Mouse (Mus musculus): ENCODE measurements around the gene Gm11939. TPM values are rescaled to one million over a fixed set of nuclear protein-coding genes. Genes with fewer than 3 reads are reported as not detected.

Gene Gm11939
- under 1 TPM in 1 of 2 experiments, not detected in 1; 0.60 TPM for polyA plus RNA-seq (2017; shearing (Covaris generic))

DNA sequence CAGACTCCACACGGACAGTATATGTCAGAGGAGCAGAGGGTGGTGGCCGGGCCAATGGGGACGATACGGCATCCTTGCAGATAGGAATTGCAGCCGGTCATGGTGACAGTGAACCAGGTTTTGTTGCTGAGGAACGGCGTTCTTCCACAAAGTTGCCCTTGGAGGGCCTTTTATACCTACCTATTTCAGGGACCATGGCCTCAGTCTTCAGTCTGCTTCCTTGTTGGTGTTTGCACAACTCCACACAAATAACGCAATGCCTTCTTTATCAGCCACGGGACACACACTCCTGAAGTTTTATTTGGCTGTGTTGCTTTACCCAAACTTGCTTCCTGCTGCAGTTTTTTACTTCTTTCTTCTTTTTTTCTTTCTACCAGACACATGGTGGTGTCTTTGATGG lies at the start of gene Gm11939:
Gene Gm11939 (minus strand): TSS at position 101 of the 400 bp plus-strand sequence.

DNA sequence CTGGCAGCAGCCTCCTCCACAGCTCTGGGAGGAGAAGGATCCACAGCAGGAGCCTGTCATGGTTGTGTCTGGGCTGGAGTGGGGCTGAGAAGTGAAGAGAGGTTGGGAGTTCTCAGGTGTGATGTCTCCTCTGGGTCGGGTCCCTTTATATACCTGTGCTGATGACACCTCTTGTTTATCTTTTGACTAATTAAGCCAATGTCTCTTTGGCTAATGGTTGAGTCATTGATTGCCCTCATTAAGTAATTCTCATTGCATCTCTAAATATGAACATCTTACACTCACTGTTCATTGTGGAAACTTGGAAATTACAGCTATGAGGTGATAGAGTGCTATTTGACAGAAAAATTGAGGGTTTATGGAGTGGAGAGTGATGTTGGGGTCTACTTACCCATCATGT lies 43.9 kb upstream of the Gm11939 start, which contains the start of gene Gm11938:
Gene Gm11938 (minus strand): TSS at position 101 of the 400 bp plus-strand sequence.

DNA sequence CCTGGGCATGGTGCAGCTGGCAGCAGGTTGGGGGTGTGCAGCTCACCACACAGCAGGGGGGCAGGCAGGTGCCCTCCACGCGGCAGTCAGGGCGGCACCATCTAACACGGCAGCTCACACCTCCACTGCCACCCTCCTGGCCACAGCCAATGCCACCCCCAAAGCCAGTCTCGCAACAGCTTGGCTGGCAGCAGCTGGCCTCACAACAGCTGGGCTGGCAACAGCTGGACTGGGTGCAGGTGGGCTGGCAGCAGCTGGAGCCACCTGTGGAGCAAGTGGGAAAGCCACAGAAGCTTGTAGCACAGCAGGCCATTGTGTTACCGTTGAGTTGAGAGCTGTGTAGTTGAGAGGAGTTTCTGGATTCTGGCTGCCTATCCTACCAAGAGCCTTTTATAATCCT lies 38.5 kb upstream of the Gm11939 start, which contains the start of gene Krtap9-3:
Gene Krtap9-3 (minus strand): TSS at position 364 of the 400 bp plus-strand sequence.

DNA sequence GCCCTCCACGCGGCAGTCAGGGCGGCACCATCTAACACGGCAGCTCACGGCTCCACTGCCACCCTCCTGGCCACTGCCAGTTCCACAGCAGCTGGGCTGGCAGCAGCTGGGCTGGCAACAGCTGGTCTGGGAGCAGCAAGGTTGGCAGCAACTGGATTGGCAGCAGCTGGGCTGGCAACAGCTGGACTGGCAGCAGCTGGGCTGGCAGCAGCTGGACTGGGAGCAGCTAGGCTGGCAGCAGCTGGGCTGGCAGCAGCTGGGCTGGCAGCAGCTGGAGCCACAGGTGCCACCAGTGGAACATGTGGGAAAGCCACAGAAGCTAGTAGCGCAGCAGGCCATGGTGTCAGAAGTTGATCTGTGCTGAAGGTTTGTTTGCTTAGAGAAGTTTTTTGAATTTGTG lies 31.7 kb upstream of the Gm11939 start, which contains the start of gene Krtap1-3:
Gene Krtap1-3 (minus strand): TSS at position 359 of the 400 bp plus-strand sequence.

DNA sequence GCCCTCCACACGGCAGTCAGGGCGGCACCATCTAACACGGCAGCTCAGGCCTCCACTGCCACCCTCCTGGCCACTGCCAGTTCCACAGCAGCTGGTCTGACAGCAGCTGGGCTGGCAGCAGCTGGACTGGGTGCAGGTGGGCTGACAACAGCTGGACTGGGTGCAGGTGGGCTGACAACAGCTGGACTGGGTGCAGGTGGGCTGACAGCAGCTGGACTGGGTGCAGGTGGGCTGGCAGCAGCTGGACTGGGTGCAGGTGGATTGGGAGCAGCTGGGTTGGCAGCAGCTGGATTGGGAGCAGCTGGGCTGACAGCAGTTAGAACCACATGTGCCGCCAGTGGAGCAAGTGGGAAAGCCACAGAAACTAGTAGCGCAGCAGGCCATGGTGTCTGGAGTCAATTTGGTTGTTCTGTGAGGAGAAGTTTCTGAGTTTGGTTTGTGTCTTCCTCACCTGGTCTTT lies 24.0 kb upstream of the Gm11939 start, which contains the start of gene Krtap1-4:
Gene Krtap1-4 (minus strand): TSS at position 410 of the 460 bp plus-strand sequence.

DNA sequence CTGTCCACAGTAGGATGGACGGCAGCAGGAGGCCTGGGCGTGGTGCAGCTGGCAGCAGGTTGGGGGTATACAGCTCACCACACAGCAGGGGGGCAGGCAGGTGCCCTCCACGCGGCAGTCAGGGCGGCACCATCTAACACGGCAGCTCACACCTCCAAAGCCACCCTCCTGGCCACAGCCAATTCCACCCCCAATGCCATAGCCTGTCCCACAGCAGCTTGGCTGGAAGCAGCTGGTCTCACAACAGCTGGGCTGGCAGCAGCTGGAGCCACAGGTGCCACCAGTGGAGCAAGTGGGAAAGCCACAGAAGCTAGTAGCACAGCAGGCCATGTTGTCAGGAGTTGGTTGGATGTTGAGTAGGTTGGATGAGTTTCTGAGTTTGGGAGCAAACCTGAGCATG lies 21.4 kb upstream of the Gm11939 start, which contains the start of gene Krtap1-5:
Gene Krtap1-5 (minus strand): TSS at position 381 of the 400 bp plus-strand sequence.

DNA sequence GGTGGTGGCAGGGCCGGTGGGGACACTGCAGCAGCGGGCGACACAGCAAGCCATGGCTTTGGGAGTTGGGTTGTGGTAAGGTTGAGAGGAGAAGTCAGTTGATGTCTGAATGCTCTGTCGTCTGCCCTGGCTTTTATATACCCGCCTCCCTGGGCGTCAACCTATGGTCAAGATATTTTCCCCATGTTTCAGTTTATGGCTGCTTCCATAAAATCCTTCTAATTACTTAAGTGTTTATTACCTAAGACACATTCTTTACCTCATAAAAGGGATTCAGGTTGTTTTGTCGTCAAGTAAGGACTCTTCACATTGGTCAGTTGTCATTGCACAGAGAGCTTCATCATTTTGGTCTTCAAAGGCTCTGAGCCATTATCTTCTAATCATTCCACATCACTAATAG lies 7.3 kb upstream of the Gm11939 start, which contains the start of gene Krtap3-1:
Gene Krtap3-1 (minus strand): TSS at position 101 of the 400 bp plus-strand sequence.

DNA sequence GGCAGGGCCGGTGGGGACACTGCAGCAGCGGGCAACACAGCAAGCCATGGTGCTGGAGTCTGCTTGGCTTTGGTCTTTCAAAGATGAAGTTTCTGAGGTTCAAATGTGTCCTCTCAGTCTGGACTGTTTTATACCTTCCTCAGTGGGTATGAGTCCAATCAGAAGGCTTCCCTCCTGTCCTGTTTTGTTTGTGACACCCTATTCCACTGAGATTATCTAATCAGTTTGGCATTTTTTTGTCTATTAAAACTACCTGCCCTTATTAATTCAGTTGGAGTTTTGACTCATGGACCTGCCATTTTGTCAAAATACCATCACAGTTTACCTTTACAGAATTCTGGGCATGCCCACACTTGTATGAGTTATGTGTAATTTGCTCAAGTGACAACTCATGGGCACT lies 2.5 kb downstream of the Gm11939 start, which contains the start of gene Krtap3-2:
Gene Krtap3-2 (minus strand): TSS at position 101 of the 400 bp plus-strand sequence.

DNA sequence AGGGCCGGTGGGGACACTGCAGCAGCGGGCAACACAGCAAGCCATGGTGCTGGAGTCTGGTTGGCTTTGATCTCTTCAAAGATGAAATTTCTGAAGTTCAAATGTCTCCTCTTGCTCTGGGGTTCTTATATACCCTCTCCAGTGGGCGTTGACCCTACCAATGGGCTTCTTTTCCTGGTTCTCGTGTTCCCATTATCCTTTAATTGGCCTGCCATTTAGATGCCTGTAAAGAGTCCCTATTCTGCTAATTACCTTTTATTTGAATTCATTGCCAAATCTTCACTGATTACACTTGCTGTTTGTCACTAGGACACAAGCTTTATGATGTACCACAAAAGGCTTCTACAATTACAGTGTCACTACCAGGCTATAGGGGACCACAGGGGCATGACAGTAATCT lies 8.5 kb downstream of the Gm11939 start, which contains the start of gene Krtap3-3:
Gene Krtap3-3 (minus strand): TSS at position 101 of the 400 bp plus-strand sequence.

DNA sequence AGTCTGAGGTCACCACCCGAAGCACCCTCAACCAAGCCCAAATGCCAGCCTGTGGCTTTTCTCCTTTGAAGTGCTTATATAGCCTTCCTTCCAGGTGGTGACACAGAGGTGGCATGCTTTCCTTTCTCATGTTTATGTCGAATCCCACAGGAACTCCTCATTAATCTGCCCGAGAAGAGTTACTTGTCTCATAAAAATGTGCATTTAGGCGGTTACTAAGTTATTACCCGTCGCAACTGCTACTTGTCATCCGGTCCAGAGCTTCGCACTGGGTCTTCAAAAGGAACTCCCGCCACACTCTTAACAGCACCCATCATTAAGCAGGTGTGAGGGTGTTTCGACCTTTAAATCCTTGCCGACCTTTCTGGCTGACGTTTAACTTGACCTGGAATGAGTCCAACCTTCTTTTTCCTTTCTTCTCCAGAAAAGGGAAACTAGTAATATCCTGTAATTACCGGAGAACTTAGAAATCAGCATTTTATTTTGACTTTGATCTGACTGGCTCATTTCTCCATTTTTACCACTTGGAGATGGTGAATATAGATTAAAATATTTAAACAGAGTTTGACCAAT lies 37.9 kb downstream of the Gm11939 start, which contains the start of gene Krt39:
Gene Krt39 (minus strand): TSS at position 51 of the 573 bp plus-strand sequence.

Other genes with a start within 250 kb of the Gm11939 start
- gene Krt25, start 236.5 kb downstream of the Gm11939 start, polyA plus RNA-seq (2017; shearing (Covaris generic)): under 1 TPM; 0.11 to 0.92 TPM
- gene Krt26, start 221.5 kb downstream of the Gm11939 start, polyA plus RNA-seq (2017; shearing (Covaris generic)): under 1 TPM in 1 of 2 experiments, not detected in 1; 0.77 TPM
- gene Krt27, start 208.4 kb downstream of the Gm11939 start, polyA plus RNA-seq (2017; shearing (Covaris generic)): under 1 TPM in 1 of 2 experiments, not detected in 1; 0.48 TPM
- under 1 TPM in 1 of 2 experiments, not detected in 1; 0.18 TPM for gene Krt28, start 184.6 kb downstream of the Gm11939 start, polyA plus RNA-seq (2017; shearing (Covaris generic))
- 10 to 100 TPM; 13.0 to 18.0 TPM for gene Krt10, start 170.1 kb downstream of the Gm11939 start, polyA plus RNA-seq (2017; shearing (Covaris generic))
- under 1 TPM in 1 of 2 experiments, not detected in 1; 0.22 TPM for gene Krt12, start 137.2 kb downstream of the Gm11939 start, polyA plus RNA-seq (2017; shearing (Covaris generic))
- gene Krt20, start 121.3 kb downstream of the Gm11939 start, polyA plus RNA-seq (2017; shearing (Covaris generic)): under 1 TPM in 1 of 2 experiments, not detected in 1; 0.15 TPM
- under 1 TPM; 0.71 to 0.82 TPM for gene Krt23, start 66.3 kb downstream of the Gm11939 start, polyA plus RNA-seq (2017; shearing (Covaris generic))
- not detected for gene Krt39, start 38.1 kb downstream of the Gm11939 start, polyA plus RNA-seq (2017; shearing (Covaris generic))
- gene Krt40, start 16.3 kb downstream of the Gm11939 start, polyA plus RNA-seq (2017; shearing (Covaris generic)): not detected
- gene Krtap3-3, start 8.6 kb downstream of the Gm11939 start, polyA plus RNA-seq (2017; shearing (Covaris generic)): not detected
- 1 to 10 TPM in 1 of 2 experiments, not detected in 1; 3.5 TPM for gene Krtap3-2, start 2.6 kb downstream of the Gm11939 start, polyA plus RNA-seq (2017; shearing (Covaris generic))
- not detected for gene Krtap3-1, start 7.2 kb upstream of the Gm11939 start, polyA plus RNA-seq (2017; shearing (Covaris generic))
- gene Krtap1-5, start 21.6 kb upstream of the Gm11939 start, polyA plus RNA-seq (2017; shearing (Covaris generic)): under 1 TPM in 1 of 2 experiments, not detected in 1; 0.55 TPM
- 1 to 10 TPM in 1 of 2 experiments, under 1 TPM in 1; 0.61 to 1.2 TPM for gene Krtap1-4, start 24.2 kb upstream of the Gm11939 start, polyA plus RNA-seq (2017; shearing (Covaris generic))
- not detected for gene Krtap1-3, start 31.9 kb upstream of the Gm11939 start, polyA plus RNA-seq (2017; shearing (Covaris generic))
- gene Krtap9-3, start 38.6 kb upstream of the Gm11939 start, polyA plus RNA-seq (2017; shearing (Covaris generic)): under 1 TPM in 1 of 2 experiments, not detected in 1; 0.31 TPM
- gene Gm11938, start 43.8 kb upstream of the Gm11939 start, polyA plus RNA-seq (2017; shearing (Covaris generic)): not detected
- not detected for gene Gm11937, start 50.7 kb upstream of the Gm11939 start, polyA plus RNA-seq (2017; shearing (Covaris generic))
- gene Krtap2-4, start 55.4 kb upstream of the Gm11939 start, polyA plus RNA-seq (2017; shearing (Covaris generic)): not detected
- gene Gm11562, start 61.0 kb upstream of the Gm11939 start, polyA plus RNA-seq (2017; shearing (Covaris generic)): not detected
- gene Krtap4-1, start 68.8 kb upstream of the Gm11939 start, polyA plus RNA-seq (2017; shearing (Covaris generic)): under 1 TPM in 1 of 2 experiments, not detected in 1; 0.20 TPM
- not detected for gene Krtap4-2, start 75.6 kb upstream of the Gm11939 start, polyA plus RNA-seq (2017; shearing (Covaris generic))
- gene Krtap4-7, start 84.6 kb upstream of the Gm11939 start, polyA plus RNA-seq (2017; shearing (Covaris generic)): under 1 TPM in 1 of 2 experiments, not detected in 1; 0.16 TPM
- gene Gm11555, start 90.8 kb upstream of the Gm11939 start, polyA plus RNA-seq (2017; shearing (Covaris generic)): not detected
- gene Gm11563, start 99.5 kb upstream of the Gm11939 start, polyA plus RNA-seq (2017; shearing (Covaris generic)): not detected
- not detected for gene Krtap4-6, start 106.5 kb upstream of the Gm11939 start, polyA plus RNA-seq (2017; shearing (Covaris generic))
- not detected for gene Gm14190, start 131.3 kb upstream of the Gm11939 start, polyA plus RNA-seq (2017; shearing (Covaris generic))
- gene Gm14180, start 174.8 kb upstream of the Gm11939 start, polyA plus RNA-seq (2017; shearing (Covaris generic)): not detected
- gene Gm11595, start 213.4 kb upstream of the Gm11939 start, polyA plus RNA-seq (2017; shearing (Covaris generic)): not detected
- under 1 TPM in 1 of 2 experiments, not detected in 1; 0.24 TPM for gene Krtap4-8, start 221.2 kb upstream of the Gm11939 start, polyA plus RNA-seq (2017; shearing (Covaris generic))
- gene Krtap4-9, start 225.7 kb upstream of the Gm11939 start, polyA plus RNA-seq (2017; shearing (Covaris generic)): under 1 TPM in 1 of 2 experiments, not detected in 1; 0.28 TPM
- not detected for gene Gm11596, start 234.0 kb upstream of the Gm11939 start, polyA plus RNA-seq (2017; shearing (Covaris generic))
- not detected for gene Gm11569, start 239.5 kb upstream of the Gm11939 start, polyA plus RNA-seq (2017; shearing (Covaris generic))
- gene Gm11554, start 245.0 kb upstream of the Gm11939 start, polyA plus RNA-seq (2017; shearing (Covaris generic)): not detected

Measured in inflammation-experienced regulatory T-cells (primary cell).